Mouse (Mus musculus): Measurements from ENCODE around the gene Gcnt4. TPM values are rescaled to one million over a fixed set of nuclear protein-coding genes. Genes with fewer than 3 reads are reported as not detected.

Gcnt4 gene
- total and polyA plus RNA-seq, 2 experiments from 2014 or later: 0.16 to 0.76 TPM

GRCm38 (mm10) chr13:96976986-96977595 lies 52.6 kb downstream of the Gcnt4 start:
- H3K4me1 ChIP-seq (ENCODE audit: insufficient read depth): no peaks in the 10 kb centered on the region
- WGBS: 92% methylated on average over 6 of the region's 6 CpGs
- no peak overlapping the region for H3K4me2 ChIP-seq (ENCODE audit: low read depth)
- H3K9me3 ChIP-seq (ENCODE audit: low read length): no peaks in the 10 kb centered on the region
- H3K27me3 ChIP-seq (ENCODE audit: insufficient read depth, low read length): no peaks in the 10 kb centered on the region
- no peaks in the 10 kb centered on the region for H3K36me3 ChIP-seq (ENCODE audit: insufficient read depth)
- ATAC-seq (no peak), DNase-seq (no peak)
- TF ChIP-seq CTCF (IDR thresholded peaks at IDR 0.05; ENCODE audit: low read depth): no peak
- no peak overlapping the region for H3K4me3 ChIP-seq (ENCODE audit: low read depth, low read length)
- no peak overlapping the region for H3K9ac ChIP-seq
- no peak overlapping the region for H3K27ac ChIP-seq (ENCODE audit: low read depth, low read length)

GRCm38 (mm10) chr13:96980561-96980960 lies 56.1 kb downstream of the Gcnt4 start:
- Histone ChIP-seq H3K27me3 (ENCODE audit: insufficient read depth, low read length) (no peaks in the 10 kb centered on the region), H3K4me2 (ENCODE audit: low read depth) (no peak overlapping the region), H3K9ac (no peak overlapping the region), H3K36me3 (ENCODE audit: insufficient read depth) (no peaks in the 10 kb centered on the region), H3K27ac (ENCODE audit: low read depth, low read length) (no peak overlapping the region), H3K4me3 (ENCODE audit: low read depth, low read length) (no peak overlapping the region), H3K4me1 (ENCODE audit: insufficient read depth) (no peaks in the 10 kb centered on the region), H3K9me3 (ENCODE audit: low read length) (no peaks in the 10 kb centered on the region)
- no peak for ATAC-seq
- TF ChIP-seq CTCF (IDR thresholded peaks at IDR 0.05; ENCODE audit: low read depth): no peak
- DNase-seq: no peak

GRCm38 (mm10) chr13:96983251-96984126 lies 59.0 kb downstream of the Gcnt4 start:
- no peak overlapping the region for H3K27ac ChIP-seq (ENCODE audit: low read depth, low read length)
- H3K9ac ChIP-seq: no peak overlapping the region
- DNase-seq: no peak
- 0 out of 2 replicates have a peak overlapping the region, but pooled peaks have one; percentile 2 for H3K4me3 ChIP-seq (ENCODE audit: low read depth, low read length)
- no peak overlapping the region for H3K4me2 ChIP-seq (ENCODE audit: low read depth)
- no peaks in the 10 kb centered on the region for H3K4me1 ChIP-seq (ENCODE audit: insufficient read depth)
- no peaks in the 10 kb centered on the region for H3K36me3 ChIP-seq (ENCODE audit: insufficient read depth)
- no peak for ATAC-seq
- H3K27me3 ChIP-seq (ENCODE audit: insufficient read depth, low read length): no peaks in the 10 kb centered on the region
- no peaks in the 10 kb centered on the region for H3K9me3 ChIP-seq (ENCODE audit: low read length)
- 63% methylated on average over 26 of the region's 26 CpGs for WGBS
- TF ChIP-seq CTCF (IDR thresholded peaks at IDR 0.05; ENCODE audit: low read depth): no peak

DNA sequence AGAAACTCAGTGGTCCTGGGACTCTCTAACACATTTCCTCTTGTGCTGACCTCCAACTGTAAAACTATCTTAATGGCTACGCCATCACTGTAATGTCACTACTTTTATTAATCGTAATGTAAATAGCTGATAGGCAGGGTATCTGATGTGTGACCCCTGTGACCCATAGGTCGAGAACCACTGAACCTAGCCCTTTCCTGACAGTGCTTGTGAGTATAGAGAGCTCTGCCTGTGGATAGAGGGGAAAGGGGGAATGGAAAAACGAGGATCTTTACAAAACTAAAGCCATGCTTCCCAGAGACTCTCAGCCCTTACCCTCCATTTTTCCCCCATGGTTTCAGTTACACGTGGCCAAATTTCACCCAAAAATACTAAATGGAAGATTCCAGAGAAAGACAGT lies 60.2 kb downstream of the Gcnt4 start:
- no peak for TF ChIP-seq CTCF (IDR thresholded peaks at IDR 0.05; ENCODE audit: low read depth)
- no peaks in the 10 kb centered on the region for H3K36me3 ChIP-seq (ENCODE audit: insufficient read depth)
- no peak overlapping the region for H3K9ac ChIP-seq
- DNase-seq (no peak), ATAC-seq (no peak)
- no peaks in the 10 kb centered on the region for H3K4me1 ChIP-seq (ENCODE audit: insufficient read depth)
- H3K27ac ChIP-seq (ENCODE audit: low read depth, low read length): no peak overlapping the region
- H3K4me3 ChIP-seq (ENCODE audit: low read depth, low read length): no peak overlapping the region
- no peaks in the 10 kb centered on the region for H3K27me3 ChIP-seq (ENCODE audit: insufficient read depth, low read length)
- H3K9me3 ChIP-seq (ENCODE audit: low read length): no peaks in the 10 kb centered on the region
- no peak overlapping the region for H3K4me2 ChIP-seq (ENCODE audit: low read depth)
- 83% methylated on average over 5 of the region's 5 CpGs for WGBS

DNA sequence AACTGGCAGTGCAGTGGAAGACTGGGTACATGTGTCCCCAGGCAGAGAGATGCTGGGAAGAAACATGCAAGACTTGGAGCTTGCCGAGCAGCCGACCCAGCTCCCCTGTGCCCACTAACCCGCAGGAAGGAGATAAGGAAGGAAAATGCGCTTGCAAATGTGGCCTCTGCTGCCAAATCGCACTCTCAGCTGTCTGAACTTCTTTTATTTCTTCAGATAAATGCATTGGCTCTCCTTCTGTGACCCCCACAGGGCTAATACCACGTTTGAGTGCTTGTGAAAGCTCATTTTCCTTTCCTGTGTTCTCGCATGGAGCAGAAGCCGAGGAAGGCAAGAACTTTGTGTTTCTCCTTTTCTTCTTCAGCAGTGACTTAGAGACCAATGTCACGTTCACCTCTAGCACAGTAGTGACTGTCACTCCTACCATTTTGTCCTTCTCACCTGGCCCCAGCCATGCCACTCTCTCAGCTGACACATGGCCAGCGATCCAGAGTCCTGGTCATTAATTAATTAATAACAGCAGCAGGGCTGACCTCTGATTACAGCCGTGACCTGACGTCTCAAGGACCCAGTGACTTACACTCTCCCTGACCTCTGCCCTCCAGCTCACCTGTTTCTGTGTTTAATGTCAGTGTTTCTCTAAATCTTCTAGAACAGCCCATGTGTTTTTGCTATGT lies 61.2 kb downstream of the Gcnt4 start:
- TF ChIP-seq CTCF (IDR thresholded peaks at IDR 0.05; ENCODE audit: low read depth): no peak
- H3K4me3 ChIP-seq (ENCODE audit: low read depth, low read length): no peak overlapping the region
- H3K4me1 ChIP-seq (ENCODE audit: insufficient read depth): no peaks in the 10 kb centered on the region
- no peaks in the 10 kb centered on the region for H3K27me3 ChIP-seq (ENCODE audit: insufficient read depth, low read length)
- H3K9ac ChIP-seq: no peak overlapping the region
- DNase-seq: no peak
- no peak for ATAC-seq
- no peak overlapping the region for H3K4me2 ChIP-seq (ENCODE audit: low read depth)
- 66% methylated on average over 12 of the region's 12 CpGs for WGBS
- no peak overlapping the region for H3K27ac ChIP-seq (ENCODE audit: low read depth, low read length)
- no peaks in the 10 kb centered on the region for H3K9me3 ChIP-seq (ENCODE audit: low read length)
- H3K36me3 ChIP-seq (ENCODE audit: insufficient read depth): no peaks in the 10 kb centered on the region

DNA sequence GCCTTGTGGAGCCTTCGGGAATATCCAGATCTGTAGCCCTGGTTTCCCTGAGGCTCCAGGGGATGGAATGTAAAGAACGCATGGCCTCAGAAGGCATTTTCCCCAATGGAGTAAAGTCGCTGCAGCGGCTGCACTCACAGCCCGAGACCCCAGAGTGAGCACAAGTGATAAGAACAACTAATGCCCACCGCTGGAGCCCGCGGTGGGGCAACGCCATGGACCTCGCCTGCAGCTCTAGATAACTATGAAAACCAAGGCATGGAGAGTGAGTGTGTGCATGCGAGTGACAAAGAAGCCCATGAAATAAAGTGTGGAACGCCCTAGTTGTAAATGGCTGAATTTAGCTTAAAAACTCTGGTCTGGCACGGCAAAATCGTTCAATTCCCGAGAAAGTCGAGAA lies 64.6 kb downstream of the Gcnt4 start:
- TF ChIP-seq CTCF (IDR thresholded peaks at IDR 0.05; ENCODE audit: low read depth): no peak
- ATAC-seq: no peak
- 98% methylated on average over 16 of the region's 16 CpGs for WGBS
- Histone ChIP-seq H3K36me3 (ENCODE audit: insufficient read depth) (no peaks in the 10 kb centered on the region), H3K27me3 (ENCODE audit: insufficient read depth, low read length) (no peaks in the 10 kb centered on the region), H3K9ac (no peak overlapping the region), H3K27ac (ENCODE audit: low read depth, low read length) (no peak overlapping the region), H3K9me3 (ENCODE audit: low read length) (no peaks in the 10 kb centered on the region), H3K4me2 (ENCODE audit: low read depth) (no peak overlapping the region), H3K4me3 (ENCODE audit: low read depth, low read length) (no peak overlapping the region), H3K4me1 (ENCODE audit: insufficient read depth) (no peaks in the 10 kb centered on the region)
- no peak for DNase-seq

DNA sequence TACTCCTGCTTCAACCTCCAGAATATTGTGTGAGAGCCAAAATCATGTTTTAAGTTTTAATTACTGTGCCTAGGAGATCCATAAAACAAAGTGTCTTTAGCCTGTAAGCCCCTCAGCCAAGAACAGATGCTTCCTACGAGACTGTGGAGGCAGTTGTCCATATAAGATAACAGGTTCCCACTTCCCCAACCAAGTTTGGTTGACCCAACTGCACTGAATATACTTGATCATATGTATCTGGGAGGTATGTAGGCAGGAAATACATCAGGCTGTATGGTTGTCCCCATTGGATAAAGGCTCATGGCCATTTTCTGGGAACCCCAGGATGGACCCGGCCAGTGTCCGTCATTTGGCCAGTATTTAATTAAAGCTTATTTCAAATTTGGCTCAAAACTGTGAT lies 65.6 kb downstream of the Gcnt4 start:
- ATAC-seq: no peak
- no peak overlapping the region for H3K9ac ChIP-seq
- DNase-seq: no peak
- no peaks in the 10 kb centered on the region for H3K4me1 ChIP-seq (ENCODE audit: insufficient read depth)
- H3K9me3 ChIP-seq (ENCODE audit: low read length): no peaks in the 10 kb centered on the region
- 90% methylated on average over 3 of the region's 3 CpGs for WGBS
- no peak for TF ChIP-seq CTCF (IDR thresholded peaks at IDR 0.05; ENCODE audit: low read depth)
- no peak overlapping the region for H3K4me3 ChIP-seq (ENCODE audit: low read depth, low read length)
- no peak overlapping the region for H3K4me2 ChIP-seq (ENCODE audit: low read depth)
- no peaks in the 10 kb centered on the region for H3K36me3 ChIP-seq (ENCODE audit: insufficient read depth)
- H3K27me3 ChIP-seq (ENCODE audit: insufficient read depth, low read length): no peaks in the 10 kb centered on the region
- no peak overlapping the region for H3K27ac ChIP-seq (ENCODE audit: low read depth, low read length)
